Mouse (Mus musculus): ENCODE measurements around the gene Pomt1. TPM values are rescaled to one million over a fixed set of nuclear protein-coding genes. Genes with fewer than 3 reads are reported as not detected.

Gene Pomt1
- polyA plus RNA-seq, 1 experiment: 21.8 TPM

GRCm38 (mm10) chr2:32219501-32219900, 16.9 kb upstream of the Pomt1 start:
- TF ChIP-seq POLR2A (IDR thresholded peaks at IDR 0.05; ENCODE audit: borderline replicate concordance, extremely low read depth, low read depth, low read length) (no peak), CTCF (IDR thresholded peaks at IDR 0.05; ENCODE audit: insufficient read depth, low read length) (no peak)
- no peak for DNase-seq
- H3K4me1 ChIP-seq (ENCODE audit: control insufficient read depth, insufficient read depth, low read length): no peaks in the 10 kb centered on the region
- 93% methylated on average over 14 of the region's 14 CpGs for WGBS
- H3K4me3 ChIP-seq (replicated peaks; ENCODE audit: extremely low read depth, low read depth, low read length): no peak overlapping the region

- WGBS: 91% methylated on average over 6 of the region's 6 CpGs
- no peak overlapping the region for H3K4me3 ChIP-seq (replicated peaks; ENCODE audit: extremely low read depth, low read depth, low read length)
- no peak for TF ChIP-seq CTCF (IDR thresholded peaks at IDR 0.05; ENCODE audit: insufficient read depth, low read length)
- no peak for TF ChIP-seq POLR2A (IDR thresholded peaks at IDR 0.05; ENCODE audit: borderline replicate concordance, extremely low read depth, low read depth, low read length)
- H3K4me1 ChIP-seq (ENCODE audit: control insufficient read depth, insufficient read depth, low read length): no peaks in the 10 kb centered on the region
- no peak for DNase-seq
These were observed 16.4 kb upstream of the Pomt1 start for GRCm38 (mm10) chr2:32220021-32220420.

GRCm38 (mm10) chr2:32220969-32221368, 15.4 kb upstream of the Pomt1 start:
- no peak overlapping the region for H3K4me3 ChIP-seq (replicated peaks; ENCODE audit: extremely low read depth, low read depth, low read length)
- no peaks in the 10 kb centered on the region for H3K4me1 ChIP-seq (ENCODE audit: control insufficient read depth, insufficient read depth, low read length)
- DNase-seq: no peak
- WGBS: 91% methylated on average over 10 of the region's 10 CpGs
- TF ChIP-seq POLR2A (IDR thresholded peaks at IDR 0.05; ENCODE audit: borderline replicate concordance, extremely low read depth, low read depth, low read length): no peak
- TF ChIP-seq CTCF (IDR thresholded peaks at IDR 0.05; ENCODE audit: insufficient read depth, low read length): no peak

GRCm38 (mm10) chr2:32221577-32221976, 14.8 kb upstream of the Pomt1 start:
- H3K4me1 ChIP-seq (ENCODE audit: control insufficient read depth, insufficient read depth, low read length): no peaks in the 10 kb centered on the region
- TF ChIP-seq CTCF (IDR thresholded peaks at IDR 0.05; ENCODE audit: insufficient read depth, low read length) (no peak), POLR2A (IDR thresholded peaks at IDR 0.05; ENCODE audit: borderline replicate concordance, extremely low read depth, low read depth, low read length) (no peak)
- 84% methylated on average over 7 of the region's 7 CpGs for WGBS
- DNase-seq: no peak
- no peak overlapping the region for H3K4me3 ChIP-seq (replicated peaks; ENCODE audit: extremely low read depth, low read depth, low read length)

GRCm38 (mm10) chr2:32222057-32222456, 14.3 kb upstream of the Pomt1 start:
- no peak for DNase-seq
- Histone ChIP-seq H3K4me3 (replicated peaks; ENCODE audit: extremely low read depth, low read depth, low read length) (no peak overlapping the region), H3K4me1 (ENCODE audit: control insufficient read depth, insufficient read depth, low read length) (no peaks in the 10 kb centered on the region)
- 71% methylated on average over 10 of the region's 10 CpGs for WGBS
- no peak for TF ChIP-seq CTCF (IDR thresholded peaks at IDR 0.05; ENCODE audit: insufficient read depth, low read length)
- TF ChIP-seq POLR2A (IDR thresholded peaks at IDR 0.05; ENCODE audit: borderline replicate concordance, extremely low read depth, low read depth, low read length): no peak

- 15% methylated on average over 7 of the region's 7 CpGs for WGBS
- DNase-seq: no peak
- no peak overlapping the region for H3K4me3 ChIP-seq (replicated peaks; ENCODE audit: extremely low read depth, low read depth, low read length)
- H3K4me1 ChIP-seq (ENCODE audit: control insufficient read depth, insufficient read depth, low read length): no peaks in the 10 kb centered on the region; the same call in 1 of the 2 replicates
- TF ChIP-seq POLR2A (IDR thresholded peaks at IDR 0.05; ENCODE audit: borderline replicate concordance, extremely low read depth, low read depth, low read length): no peak
- TF ChIP-seq CTCF (IDR thresholded peaks at IDR 0.05; ENCODE audit: insufficient read depth, low read length): no peak
These were observed 957 bp upstream of the Pomt1 start for GRCm38 (mm10) chr2:32235433-32235832.

GRCm38 (mm10) chr2:32236760-32237487, 534 bp downstream of the Pomt1 start:
- under 1% methylated on average over 20 of the region's 20 CpGs for WGBS
- Histone ChIP-seq H3K4me1 (ENCODE audit: control insufficient read depth, insufficient read depth, low read length) (no peaks in the 10 kb centered on the region; the same call in 1 of the 2 replicates), H3K4me3 (replicated peaks; ENCODE audit: extremely low read depth, low read depth, low read length) (peak overlapping the region; percentile 95)
- TF ChIP-seq CTCF (IDR thresholded peaks at IDR 0.05; ENCODE audit: insufficient read depth, low read length): no peak
- peak; percentile 37 for DNase-seq

GRCm38 (mm10) chr2:32237571-32237970, 1.2 kb downstream of the Pomt1 start:
- WGBS: 19% methylated on average over 4 of the region's 4 CpGs
- TF ChIP-seq CTCF (IDR thresholded peaks at IDR 0.05; ENCODE audit: insufficient read depth, low read length) (no peak), POLR2A (IDR thresholded peaks at IDR 0.05; ENCODE audit: borderline replicate concordance, extremely low read depth, low read depth, low read length) (no peak)
- DNase-seq: no peak
- Histone ChIP-seq H3K4me3 (replicated peaks; ENCODE audit: extremely low read depth, low read depth, low read length) (no peak overlapping the region), H3K4me1 (ENCODE audit: control insufficient read depth, insufficient read depth, low read length) (no peaks in the 10 kb centered on the region; the same call in 1 of the 2 replicates)

- WGBS: 94% methylated on average over 9 of the region's 9 CpGs
- Histone ChIP-seq H3K4me3 (replicated peaks; ENCODE audit: extremely low read depth, low read depth, low read length) (no peak overlapping the region), H3K4me1 (ENCODE audit: control insufficient read depth, insufficient read depth, low read length) (no peaks in the 10 kb centered on the region; the same call in 1 of the 2 replicates)
- TF ChIP-seq CTCF (IDR thresholded peaks at IDR 0.05; ENCODE audit: insufficient read depth, low read length) (no peak), POLR2A (IDR thresholded peaks at IDR 0.05; ENCODE audit: borderline replicate concordance, extremely low read depth, low read depth, low read length) (no peak)
- no peak for DNase-seq
These were observed 2.5 kb downstream of the Pomt1 start for GRCm38 (mm10) chr2:32238708-32239435.

GRCm38 (mm10) chr2:32240591-32240990, 4.2 kb downstream of the Pomt1 start:
- DNase-seq: no peak
- 83% methylated on average over 5 of the region's 5 CpGs for WGBS
- Histone ChIP-seq H3K4me1 (ENCODE audit: control insufficient read depth, insufficient read depth, low read length) (no peaks in the 10 kb centered on the region), H3K4me3 (replicated peaks; ENCODE audit: extremely low read depth, low read depth, low read length) (no peak overlapping the region)
- TF ChIP-seq POLR2A (IDR thresholded peaks at IDR 0.05; ENCODE audit: borderline replicate concordance, extremely low read depth, low read depth, low read length) (no peak), CTCF (IDR thresholded peaks at IDR 0.05; ENCODE audit: insufficient read depth, low read length) (no peak)
